Mouse (Mus musculus): Measurements from ENCODE around the gene Gstm1. TPM values are rescaled to one million over a fixed set of nuclear protein-coding genes. Genes with fewer than 3 reads are reported as not detected.
A peak's percentile ranks its signal among the peaks of the same experiment; 100 is the strongest.

The Gstm1 gene
- total and polyA plus RNA-seq, 3 experiments, result 334 to 658 (median 410) TPM

- Histone ChIP-seq H3K4me3 (no peak overlapping the region), H3K27me3 (ENCODE audit: control insufficient read depth, insufficient read depth, low read length) (no peaks in the 10 kb centered on the region), H3K4me1 (ENCODE audit: control insufficient read depth, insufficient read depth, low read length) (peaks cover 2% of the 10 kb centered on the region), H3K79me2 (replicated peaks; ENCODE audit: control insufficient read depth, insufficient read depth, low read length) (no peaks in the 10 kb centered on the region), H3K9ac (ENCODE audit: low read depth, low read length) (no peak overlapping the region), H3K36me3 (ENCODE audit: control insufficient read depth, insufficient read depth, low read length) (no peaks in the 10 kb centered on the region), H3K27ac (no peak overlapping the region)
- intact Hi-C loops (cut with DNase I), result no loop called here
- TF ChIP-seq POLR2A (IDR thresholded peaks at IDR 0.05; ENCODE audit: insufficient read depth, low read depth, low read length) (no peak), EP300 (IDR thresholded peaks at IDR 0.05; ENCODE audit: insufficient read depth, low read depth, low read length) (no peak), CTCF (IDR thresholded peaks at IDR 0.05) (no peak)
- DNase-seq, result peak in 1 of 2 experiments; percentile 53
- WGBS, result 44% methylated on average over 5 of the region's 5 CpGs
These were observed 15.4 kb upstream of the Gstm1 start for GRCm38 (mm10) chr3:108033156-108033555.

- intact Hi-C loops (cut with DNase I), result no loop called here
- Histone ChIP-seq H3K27ac (no peak overlapping the region), H3K4me1 (ENCODE audit: control insufficient read depth, insufficient read depth, low read length) (peaks cover 2% of the 10 kb centered on the region), H3K4me3 (no peak overlapping the region), H3K36me3 (ENCODE audit: control insufficient read depth, insufficient read depth, low read length) (no peaks in the 10 kb centered on the region), H3K79me2 (replicated peaks; ENCODE audit: control insufficient read depth, insufficient read depth, low read length) (no peaks in the 10 kb centered on the region), H3K9ac (ENCODE audit: low read depth, low read length) (no peak overlapping the region), H3K27me3 (ENCODE audit: control insufficient read depth, insufficient read depth, low read length) (no peaks in the 10 kb centered on the region)
- no peak for TF ChIP-seq POLR2A (IDR thresholded peaks at IDR 0.05; ENCODE audit: insufficient read depth, low read depth, low read length)
- no peak for TF ChIP-seq CTCF (IDR thresholded peaks at IDR 0.05)
- TF ChIP-seq EP300 (IDR thresholded peaks at IDR 0.05; ENCODE audit: insufficient read depth, low read depth, low read length), result no peak
- DNase-seq, result no peak
These were observed 14.3 kb upstream of the Gstm1 start for GRCm38 (mm10) chr3:108032113-108032512.

DNA sequence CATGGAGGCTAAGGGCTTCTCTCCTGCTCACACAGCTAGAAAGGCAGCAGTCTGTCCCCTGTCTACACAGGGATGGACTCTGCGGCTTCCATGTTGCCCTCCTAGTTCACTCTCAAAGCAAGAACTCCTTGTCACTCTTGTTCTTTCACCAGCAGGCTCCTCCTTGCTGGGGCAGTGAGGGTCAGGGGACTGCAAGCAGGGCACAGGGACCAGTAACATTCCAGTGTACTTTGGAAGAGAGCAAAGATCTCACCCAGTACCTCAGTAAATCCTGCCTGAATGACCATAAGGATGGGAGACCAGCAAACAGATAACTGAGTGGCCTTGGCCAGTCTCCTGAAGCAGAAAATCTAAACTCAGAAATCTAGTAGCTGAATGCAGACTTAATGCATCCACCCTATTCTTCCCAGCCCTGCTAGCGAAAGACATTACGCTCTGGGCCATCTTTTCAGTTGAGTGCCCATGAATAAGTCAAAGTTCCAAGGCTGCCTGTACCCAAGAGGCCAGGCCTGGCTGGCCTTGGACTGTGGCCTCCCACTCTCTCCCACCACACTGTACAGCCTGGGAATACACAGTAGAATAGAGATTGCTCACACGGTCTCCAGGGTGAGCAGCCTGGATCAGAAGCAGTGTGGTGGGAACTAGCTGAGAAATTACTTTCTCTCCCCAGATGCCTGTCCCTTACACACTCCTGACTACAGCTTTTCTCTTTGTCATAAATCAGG lies 11.0 kb upstream of the Gstm1 start:
- Histone ChIP-seq H3K36me3 (ENCODE audit: control insufficient read depth, insufficient read depth, low read length) (no peaks in the 10 kb centered on the region), H3K4me3 (no peak overlapping the region), H3K4me1 (ENCODE audit: control insufficient read depth, insufficient read depth, low read length) (no peaks in the 10 kb centered on the region), H3K79me2 (replicated peaks; ENCODE audit: control insufficient read depth, insufficient read depth, low read length) (no peaks in the 10 kb centered on the region), H3K9ac (ENCODE audit: low read depth, low read length) (no peak overlapping the region), H3K27ac (no peak overlapping the region), H3K27me3 (ENCODE audit: control insufficient read depth, insufficient read depth, low read length) (no peaks in the 10 kb centered on the region)
- intact Hi-C loops (cut with DNase I), result no loop called here
- WGBS, result 85% methylated on average over 4 of the region's 4 CpGs
- no peak for TF ChIP-seq POLR2A (IDR thresholded peaks at IDR 0.05; ENCODE audit: insufficient read depth, low read depth, low read length)
- no peak for TF ChIP-seq CTCF (IDR thresholded peaks at IDR 0.05)
- TF ChIP-seq EP300 (IDR thresholded peaks at IDR 0.05; ENCODE audit: insufficient read depth, low read depth, low read length), result no peak
- DNase-seq, result no peak

- TF ChIP-seq POLR2A (IDR thresholded peaks at IDR 0.05; ENCODE audit: insufficient read depth, low read depth, low read length) (no peak), EP300 (IDR thresholded peaks at IDR 0.05; ENCODE audit: insufficient read depth, low read depth, low read length) (no peak), CTCF (IDR thresholded peaks at IDR 0.05) (no peak)
- Histone ChIP-seq H3K27ac (no peak overlapping the region), H3K9ac (ENCODE audit: low read depth, low read length) (no peak overlapping the region), H3K36me3 (ENCODE audit: control insufficient read depth, insufficient read depth, low read length) (no peaks in the 10 kb centered on the region), H3K27me3 (ENCODE audit: control insufficient read depth, insufficient read depth, low read length) (no peaks in the 10 kb centered on the region), H3K4me1 (ENCODE audit: control insufficient read depth, insufficient read depth, low read length) (no peaks in the 10 kb centered on the region), H3K4me3 (no peak overlapping the region), H3K79me2 (replicated peaks; ENCODE audit: control insufficient read depth, insufficient read depth, low read length) (no peaks in the 10 kb centered on the region)
- DNase-seq, result no peak
- whole genome bisulfite sequencing, result 85% methylated on average over 1 of the region's 1 CpGs
- intact Hi-C loops (cut with DNase I), result no loop called here
These were observed 8.8 kb upstream of the Gstm1 start for GRCm38 (mm10) chr3:108026597-108026996.

DNA sequence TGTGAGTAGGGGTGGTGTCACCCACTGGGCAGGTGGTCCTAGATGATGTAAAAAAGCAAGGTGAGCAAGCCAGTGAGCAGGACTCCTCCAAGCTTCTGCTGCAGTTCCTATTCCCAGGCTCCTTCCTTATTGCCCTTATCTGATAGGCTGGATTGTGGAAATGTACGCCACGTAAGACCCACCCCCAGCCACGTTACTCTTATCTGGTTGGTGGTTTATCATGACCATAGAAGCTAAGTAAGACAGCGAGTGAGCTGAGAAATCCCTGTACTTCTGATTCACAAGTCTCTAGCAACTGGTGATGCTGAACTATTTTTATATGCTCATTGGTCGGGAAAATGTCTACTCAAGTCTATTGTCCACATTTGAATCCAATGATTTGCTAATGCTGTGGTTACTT lies 8.3 kb upstream of the Gstm1 start:
- Histone ChIP-seq H3K9ac (ENCODE audit: low read depth, low read length) (no peak overlapping the region), H3K4me3 (no peak overlapping the region), H3K27me3 (ENCODE audit: control insufficient read depth, insufficient read depth, low read length) (no peaks in the 10 kb centered on the region), H3K27ac (no peak overlapping the region), H3K79me2 (replicated peaks; ENCODE audit: control insufficient read depth, insufficient read depth, low read length) (no peaks in the 10 kb centered on the region), H3K4me1 (ENCODE audit: control insufficient read depth, insufficient read depth, low read length) (no peaks in the 10 kb centered on the region), H3K36me3 (ENCODE audit: control insufficient read depth, insufficient read depth, low read length) (no peaks in the 10 kb centered on the region)
- TF ChIP-seq EP300 (IDR thresholded peaks at IDR 0.05; ENCODE audit: insufficient read depth, low read depth, low read length) (no peak), CTCF (IDR thresholded peaks at IDR 0.05) (no peak), POLR2A (IDR thresholded peaks at IDR 0.05; ENCODE audit: insufficient read depth, low read depth, low read length) (no peak)
- intact Hi-C loops (cut with DNase I), result no loop called here
- WGBS, result 47% methylated on average over 5 of the region's 5 CpGs
- no peak for DNase-seq

GRCm38 (mm10) chr3:108025318-108025717 lies 7.5 kb upstream of the Gstm1 start:
- no peak overlapping the region for H3K4me3 ChIP-seq
- DNase-seq, result no peak
- no peaks in the 10 kb centered on the region for H3K27me3 ChIP-seq (ENCODE audit: control insufficient read depth, insufficient read depth, low read length)
- H3K79me2 ChIP-seq (replicated peaks; ENCODE audit: control insufficient read depth, insufficient read depth, low read length), result no peaks in the 10 kb centered on the region
- H3K4me1 ChIP-seq (ENCODE audit: control insufficient read depth, insufficient read depth, low read length), result no peaks in the 10 kb centered on the region
- H3K27ac ChIP-seq, result no peak overlapping the region
- no peaks in the 10 kb centered on the region for H3K36me3 ChIP-seq (ENCODE audit: control insufficient read depth, insufficient read depth, low read length)
- intact Hi-C loops (cut with DNase I), result no loop called here
- H3K9ac ChIP-seq (ENCODE audit: low read depth, low read length), result no peak overlapping the region
- 71% methylated on average over 4 of the region's 4 CpGs for WGBS
- no peak for TF ChIP-seq CTCF (IDR thresholded peaks at IDR 0.05)
- no peak for TF ChIP-seq POLR2A (IDR thresholded peaks at IDR 0.05; ENCODE audit: insufficient read depth, low read depth, low read length)
- TF ChIP-seq EP300 (IDR thresholded peaks at IDR 0.05; ENCODE audit: insufficient read depth, low read depth, low read length), result no peak
